Mouse (Mus musculus) hindbrain, embryonic 12.5 days (tissue): ENCODE data around the gene Pla2g4b. TPM values are rescaled to one million over a fixed set of nuclear protein-coding genes. Genes with fewer than 3 reads are reported as not detected.

ENCODE experiments used
- ATAC-seq: fragments of 200-750 bp; cut with Nextera tagmentation; 2 replicates; pipeline ENCODE4 v1.8.0; 2017; ENCODE audit warnings: moderate TSS enrichment; ENCODE audit not compliant: low FRiP score
- H3K27ac ChIP-seq: fragments of 300-500 bp; sonication (generic); 2 replicates; pipeline ENCODE4 v1.5.1; 2016; ENCODE audit warnings: mild to moderate bottlenecking
- H3K27me3 ChIP-seq: fragments of 300-500 bp; sonication (generic); 2 replicates; pipeline ENCODE4 v1.6.1; 2016; ENCODE audit warnings: mild to moderate bottlenecking
- H3K36me3 ChIP-seq: fragments of 300-500 bp; sonication (generic); 2 replicates; pipeline ENCODE4 v1.6.1; 2016; ENCODE audit warnings: mild to moderate bottlenecking
- H3K4me1 ChIP-seq: fragments of 300-500 bp; sonication (generic); 2 replicates; pipeline ENCODE4 v1.6.1; 2016
- H3K4me2 ChIP-seq: fragments of 300-500 bp; sonication (generic); replicated peaks from 2 replicates; pipeline ENCODE4 v1.6.1; 2016; ENCODE audit warnings: mild to moderate bottlenecking
- H3K4me3 ChIP-seq: fragments of 300-500 bp; sonication (generic); 2 replicates; pipeline ENCODE4 v1.5.1; 2016; ENCODE audit warnings: mild to moderate bottlenecking
- H3K9ac ChIP-seq: fragments of 300-500 bp; sonication (generic); 2 replicates; pipeline ENCODE4 v1.6.1; 2016; ENCODE audit warnings: mild to moderate bottlenecking, moderate library complexity
- H3K9me3 ChIP-seq: fragments of 300-500 bp; sonication (generic); replicated peaks from 2 replicates; pipeline ENCODE4 v1.6.1; 2016; ENCODE audit warnings: mild to moderate bottlenecking
- WGBS: fragments of 180-500 bp; shearing (Covaris S2); methylation state at CpG from one replicate; pipeline ENCODE4 v1.1.7; 2016; 5-methylcytosine and 5-hydroxymethylcytosine counted together
- polyA plus RNA-seq: library from polyadenylated mRNA; unstranded; fragments of >200 nt; fragmentation: Nextera tagmentation; extraction: Ambion mirVana; gene quantifications from 2 replicates; pipeline ENCODE4 v1.2.1, GENCODE M21; 2016

Gene Pla2g4b
- polyA plus RNA-seq, 1 experiment from 2014 or later: 6.3 TPM

DNA sequence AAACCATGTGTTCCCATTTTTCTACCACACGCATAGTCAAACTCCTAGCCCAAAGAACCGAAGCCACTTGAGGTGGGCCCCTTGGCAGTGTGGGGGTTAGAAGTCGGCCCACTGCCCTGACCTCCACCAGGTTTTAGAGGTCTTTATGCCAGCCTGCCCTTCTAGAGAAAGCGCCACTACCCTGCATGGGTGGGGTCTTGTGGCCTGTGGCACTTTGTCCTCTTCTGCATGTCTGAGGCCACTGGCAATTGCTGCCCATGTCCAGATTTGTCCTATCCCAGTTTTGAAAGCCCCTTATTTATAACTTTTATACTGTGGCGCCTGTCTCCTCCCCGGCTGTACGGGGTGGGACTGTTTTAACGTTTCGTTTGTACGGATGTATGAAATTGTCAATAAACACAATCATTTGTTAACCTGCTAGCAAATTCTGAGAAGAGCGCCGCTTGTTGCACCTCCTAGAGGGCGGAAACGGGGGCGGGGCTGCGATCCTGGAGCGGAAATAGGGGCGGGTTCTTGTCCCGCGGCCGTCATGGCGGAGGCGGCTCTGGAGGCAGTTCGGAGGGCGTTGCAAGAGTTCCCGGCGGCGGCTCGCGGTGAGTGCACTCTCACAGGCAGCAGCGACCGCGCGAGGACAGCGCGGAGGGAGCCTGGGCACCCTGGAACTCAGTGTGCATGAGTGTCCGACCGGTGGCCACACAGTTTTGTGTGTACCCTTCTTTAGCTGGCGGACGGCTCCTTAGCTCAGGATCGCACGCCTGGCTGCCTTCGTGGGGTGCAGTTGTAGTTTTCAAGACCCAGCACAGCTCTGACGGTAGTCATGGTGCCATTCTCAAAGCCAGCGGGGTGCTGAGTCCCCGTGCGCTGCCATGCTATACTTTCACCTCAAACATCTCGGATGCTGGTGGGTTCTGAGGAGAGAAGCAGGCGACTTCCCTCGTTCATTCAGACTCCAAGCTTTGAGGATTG, 6.0 kb upstream of the Pla2g4b start, which contains the start of the genes Jmjd7 and Gm28042:
Gene Jmjd7 (plus strand): TSS at position 500 of the 966 bp plus-strand sequence.
Gene Gm28042 (plus strand): TSS at position 510 of the 966 bp plus-strand sequence.
- WGBS: 6% methylated on average over 50 of the region's 50 CpGs
- Histone ChIP-seq H3K27ac (peak within 1 kb of the TSS; percentile 87), H3K4me3 (peak within 1 kb of the TSS; percentile 74), H3K9ac (peak within 1 kb of the TSS; percentile 90), H3K4me1 (peaks cover 14% of the 10 kb centered on the region), H3K4me2 (peak within 1 kb of the TSS; percentile 72), H3K27me3 (no peaks in the 10 kb centered on the region), H3K36me3 (peaks cover 58% of the 10 kb centered on the region), H3K9me3 (no peaks in the 10 kb centered on the region)
- peak; percentile 88 for ATAC-seq

DNA sequence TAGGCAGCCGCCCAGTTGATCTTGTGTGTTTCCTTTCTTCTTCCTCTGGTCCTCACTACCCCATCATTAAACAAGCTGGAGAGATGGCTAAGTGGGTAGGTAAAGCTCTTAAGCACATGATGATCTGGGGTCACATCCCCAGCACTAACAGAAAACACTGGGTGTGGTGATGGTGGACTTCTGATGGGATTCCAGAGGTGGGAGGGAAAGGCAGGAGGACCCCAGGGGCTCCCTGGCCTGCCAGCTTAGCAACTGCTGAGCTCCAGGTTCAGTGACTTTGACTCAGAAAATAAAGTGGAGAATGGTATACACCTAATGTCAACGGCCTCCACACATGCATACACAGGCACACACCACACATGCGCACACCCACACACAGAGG, 5.3 kb upstream of the Pla2g4b start:
- H3K4me3 ChIP-seq: peak overlapping the region; percentile 74
- H3K9me3 ChIP-seq: no peaks in the 10 kb centered on the region
- peak overlapping the region; percentile 90 for H3K9ac ChIP-seq
- peak overlapping the region; percentile 87 for H3K27ac ChIP-seq
- H3K27me3 ChIP-seq: no peaks in the 10 kb centered on the region
- H3K36me3 ChIP-seq: peaks cover 58% of the 10 kb centered on the region
- 53% methylated on average over 3 of the region's 3 CpGs for WGBS
- ATAC-seq: peak; percentile 33; the same call in 1 of the 2 replicates
- H3K4me2 ChIP-seq: peak overlapping the region; percentile 72
- peaks cover 14% of the 10 kb centered on the region for H3K4me1 ChIP-seq

GRCm38 (mm10) chr2:120030380-120030779, 2.8 kb upstream of the Pla2g4b start:
- H3K4me2 ChIP-seq: no peak overlapping the region
- peaks cover 57% of the 10 kb centered on the region for H3K36me3 ChIP-seq
- no peak overlapping the region for H3K9ac ChIP-seq
- peaks cover 14% of the 10 kb centered on the region for H3K4me1 ChIP-seq
- ATAC-seq: no peak
- WGBS: 94% methylated on average over 8 of the region's 8 CpGs
- no peaks in the 10 kb centered on the region for H3K27me3 ChIP-seq
- no peaks in the 10 kb centered on the region for H3K9me3 ChIP-seq
- no peak overlapping the region for H3K4me3 ChIP-seq
- no peak overlapping the region for H3K27ac ChIP-seq

DNA sequence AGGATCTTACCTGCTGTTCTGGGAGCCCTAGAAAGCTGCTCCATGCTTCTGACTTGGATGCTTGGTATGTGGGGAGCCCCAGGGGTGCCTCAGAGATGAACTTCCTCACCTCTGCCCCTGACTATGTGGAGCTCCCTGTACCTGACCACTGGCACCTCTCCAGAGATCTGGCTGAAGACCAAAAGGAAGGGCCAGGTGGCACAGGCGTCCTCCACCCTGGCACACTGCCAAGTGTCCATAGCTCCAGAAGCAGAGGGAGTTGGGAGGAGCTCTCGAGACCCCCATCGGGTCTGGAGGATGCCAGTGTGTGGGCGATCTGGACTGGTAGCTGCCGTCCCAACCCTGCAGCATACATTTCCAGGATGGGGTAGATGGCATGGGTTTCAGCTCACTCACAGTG, 509 bp downstream of the Pla2g4b start:
- Histone ChIP-seq H3K4me1 (no peaks in the 10 kb centered on the region; the same call in 1 of the 2 replicates), H3K4me2 (no peak overlapping the region), H3K9ac (no peak overlapping the region), H3K27ac (no peak overlapping the region), H3K36me3 (peaks cover 82% of the 10 kb centered on the region), H3K27me3 (no peaks in the 10 kb centered on the region), H3K9me3 (no peaks in the 10 kb centered on the region), H3K4me3 (no peak overlapping the region)
- 85% methylated on average over 5 of the region's 5 CpGs for WGBS
- ATAC-seq: no peak

GRCm38 (mm10) chr2:120037744-120038143, 4.5 kb downstream of the Pla2g4b start:
- Histone ChIP-seq H3K27ac (no peak overlapping the region), H3K9me3 (no peaks in the 10 kb centered on the region), H3K4me2 (no peak overlapping the region), H3K4me1 (no peaks in the 10 kb centered on the region), H3K9ac (no peak overlapping the region), H3K36me3 (peaks cover 92% of the 10 kb centered on the region), H3K4me3 (no peak overlapping the region), H3K27me3 (no peaks in the 10 kb centered on the region)
- 92% methylated on average over 9 of the region's 9 CpGs for WGBS
- no peak for ATAC-seq

DNA sequence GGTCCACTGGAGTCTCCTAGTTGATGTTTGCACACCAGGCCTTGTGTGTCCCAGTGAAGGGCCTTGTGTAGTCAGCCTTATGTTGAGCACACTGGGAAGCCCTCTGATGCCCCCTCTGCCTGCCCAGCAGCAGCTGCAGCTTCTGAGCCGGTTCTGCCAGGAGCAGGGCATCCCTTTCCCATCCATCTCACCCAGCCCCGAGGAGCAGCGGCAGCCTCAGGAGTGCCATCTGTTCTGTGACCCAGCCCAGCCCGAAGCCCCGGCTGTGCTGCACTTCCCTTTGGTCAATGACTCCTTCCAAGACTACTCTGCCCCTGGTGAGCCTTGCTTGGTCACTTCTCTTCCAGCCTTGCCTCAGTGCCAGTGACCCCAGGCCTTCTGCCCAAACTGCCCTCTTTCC, 7.8 kb downstream of the Pla2g4b start:
- H3K27ac ChIP-seq: no peak overlapping the region
- no peak overlapping the region for H3K4me2 ChIP-seq
- 95% methylated on average over 5 of the region's 5 CpGs for WGBS
- no peaks in the 10 kb centered on the region for H3K9me3 ChIP-seq
- no peak for ATAC-seq
- no peaks in the 10 kb centered on the region for H3K27me3 ChIP-seq
- H3K36me3 ChIP-seq: peaks cover 66% of the 10 kb centered on the region
- H3K4me3 ChIP-seq: no peak overlapping the region
- 0 out of 2 replicates have a peak, but pooled peaks cover 2% of the 10 kb centered on the region for H3K4me1 ChIP-seq
- no peak overlapping the region for H3K9ac ChIP-seq

- no peaks in the 10 kb centered on the region for H3K27me3 ChIP-seq
- H3K27ac ChIP-seq: no peak overlapping the region
- 0 out of 2 replicates have a peak, but pooled peaks cover 7% of the 10 kb centered on the region for H3K4me1 ChIP-seq
- H3K9me3 ChIP-seq: no peaks in the 10 kb centered on the region
- no peak overlapping the region for H3K4me3 ChIP-seq
- H3K36me3 ChIP-seq: peaks cover 34% of the 10 kb centered on the region
- no peak for ATAC-seq
- 53% methylated on average over 4 of the region's 4 CpGs for WGBS
- no peak overlapping the region for H3K9ac ChIP-seq
- no peak overlapping the region for H3K4me2 ChIP-seq
These were observed 10.9 kb downstream of the Pla2g4b start for GRCm38 (mm10) chr2:120044101-120044603.

DNA sequence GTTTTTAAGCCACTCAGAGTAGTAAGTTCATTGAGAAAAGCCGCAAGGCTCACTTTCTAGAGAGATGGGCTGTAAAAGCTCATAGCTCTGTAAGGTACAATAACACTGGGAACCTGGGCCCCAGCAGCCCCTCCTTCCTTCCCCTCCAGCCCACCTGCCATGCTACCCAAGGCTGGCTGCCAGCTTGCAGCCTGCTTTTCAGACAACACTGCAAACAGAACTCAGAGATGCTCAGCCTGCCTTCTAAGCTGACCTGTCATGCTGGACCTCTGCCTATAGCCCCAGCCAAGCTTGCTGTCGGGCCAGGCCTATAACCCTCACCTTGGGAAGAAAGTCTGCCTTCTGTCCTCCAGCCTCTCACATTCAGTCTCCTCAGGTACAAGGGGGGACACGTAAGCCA, 11.5 kb downstream of the Pla2g4b start:
- Histone ChIP-seq H3K4me1 (0 out of 2 replicates have a peak, but pooled peaks cover 7% of the 10 kb centered on the region), H3K4me3 (no peak overlapping the region), H3K4me2 (no peak overlapping the region), H3K36me3 (peaks cover 29% of the 10 kb centered on the region), H3K9me3 (no peaks in the 10 kb centered on the region), H3K9ac (no peak overlapping the region), H3K27ac (no peak overlapping the region), H3K27me3 (no peaks in the 10 kb centered on the region)
- WGBS: 92% methylated on average over 3 of the region's 3 CpGs
- no peak for ATAC-seq

DNA sequence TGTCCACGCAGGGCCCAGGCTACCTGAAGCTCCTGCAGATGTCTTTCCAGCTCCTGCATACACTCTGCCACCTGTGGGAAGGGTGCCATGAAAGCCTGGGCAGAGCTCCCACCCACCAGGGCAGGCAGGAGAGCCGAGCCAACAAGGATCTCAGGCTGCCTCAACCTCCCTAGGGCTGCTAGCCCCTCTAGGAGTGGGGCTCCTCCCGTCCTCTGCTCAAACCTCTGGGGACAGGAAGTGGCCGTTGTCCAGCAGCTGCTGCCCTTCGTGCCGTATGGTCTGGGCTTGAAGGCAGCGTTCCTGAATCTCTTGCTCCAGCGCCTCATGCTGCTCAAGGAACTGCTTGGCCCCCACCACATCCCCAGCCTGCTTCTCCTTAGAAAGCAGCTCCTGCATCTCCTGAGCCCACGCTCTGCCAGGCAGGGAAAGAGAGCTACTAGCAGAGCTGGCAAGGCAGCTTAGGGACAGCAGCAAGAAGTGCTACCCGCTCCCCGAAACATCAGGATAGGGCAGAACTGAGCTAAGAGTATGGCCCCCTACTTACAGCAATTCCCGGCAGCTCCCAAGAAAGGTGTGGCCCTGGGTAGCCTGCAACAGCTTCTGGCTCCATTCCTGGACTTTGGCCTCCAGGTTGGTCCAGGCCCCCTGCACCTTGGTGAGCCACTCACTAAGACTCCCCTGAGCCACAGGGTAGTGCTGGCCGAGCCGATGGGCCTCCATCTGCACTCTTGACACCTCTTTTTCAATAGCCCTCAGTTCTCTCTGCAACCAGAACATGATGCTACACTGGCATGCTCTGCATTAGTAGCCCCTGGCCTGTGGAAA, 13.5 kb downstream of the Pla2g4b start:
- H3K9ac ChIP-seq: 0 out of 2 replicates have a peak overlapping the region, but pooled peaks have one; percentile 18
- H3K27me3 ChIP-seq: no peaks in the 10 kb centered on the region
- ATAC-seq: no peak
- H3K4me2 ChIP-seq: no peak overlapping the region
- H3K36me3 ChIP-seq: peaks cover 9% of the 10 kb centered on the region
- 0 out of 2 replicates have a peak, but pooled peaks cover 7% of the 10 kb centered on the region for H3K4me1 ChIP-seq
- no peak overlapping the region for H3K4me3 ChIP-seq
- 63% methylated on average over 14 of the region's 14 CpGs for WGBS
- no peaks in the 10 kb centered on the region for H3K9me3 ChIP-seq
- H3K27ac ChIP-seq: no peak overlapping the region

DNA sequence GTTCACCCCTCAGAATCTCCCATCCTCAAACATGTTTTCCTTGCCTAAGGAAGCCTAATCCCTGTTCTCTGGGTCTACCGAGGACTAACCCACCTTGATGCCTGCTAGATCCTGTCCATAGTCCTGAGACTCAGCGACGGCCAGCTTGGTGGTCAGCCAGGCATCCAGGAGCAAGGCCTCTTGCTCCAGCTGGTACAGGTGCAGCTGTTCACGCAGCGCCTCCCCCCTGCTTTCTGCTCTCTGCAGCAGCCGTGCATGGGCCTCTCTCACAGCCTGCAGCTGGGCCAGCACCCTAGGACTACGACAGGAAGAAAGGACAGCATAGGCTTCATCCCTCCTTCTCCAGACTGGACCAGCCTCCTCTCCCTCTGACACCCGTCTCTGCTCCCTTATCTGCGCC, 15.0 kb downstream of the Pla2g4b start:
- H3K36me3 ChIP-seq: no peaks in the 10 kb centered on the region
- 0 out of 2 replicates have a peak, but pooled peaks cover 7% of the 10 kb centered on the region for H3K4me1 ChIP-seq
- no peak overlapping the region for H3K27ac ChIP-seq
- 77% methylated on average over 9 of the region's 9 CpGs for WGBS
- H3K27me3 ChIP-seq: no peaks in the 10 kb centered on the region
- H3K9me3 ChIP-seq: no peaks in the 10 kb centered on the region
- no peak overlapping the region for H3K9ac ChIP-seq
- no peak for ATAC-seq
- no peak overlapping the region for H3K4me2 ChIP-seq
- H3K4me3 ChIP-seq: no peak overlapping the region

DNA sequence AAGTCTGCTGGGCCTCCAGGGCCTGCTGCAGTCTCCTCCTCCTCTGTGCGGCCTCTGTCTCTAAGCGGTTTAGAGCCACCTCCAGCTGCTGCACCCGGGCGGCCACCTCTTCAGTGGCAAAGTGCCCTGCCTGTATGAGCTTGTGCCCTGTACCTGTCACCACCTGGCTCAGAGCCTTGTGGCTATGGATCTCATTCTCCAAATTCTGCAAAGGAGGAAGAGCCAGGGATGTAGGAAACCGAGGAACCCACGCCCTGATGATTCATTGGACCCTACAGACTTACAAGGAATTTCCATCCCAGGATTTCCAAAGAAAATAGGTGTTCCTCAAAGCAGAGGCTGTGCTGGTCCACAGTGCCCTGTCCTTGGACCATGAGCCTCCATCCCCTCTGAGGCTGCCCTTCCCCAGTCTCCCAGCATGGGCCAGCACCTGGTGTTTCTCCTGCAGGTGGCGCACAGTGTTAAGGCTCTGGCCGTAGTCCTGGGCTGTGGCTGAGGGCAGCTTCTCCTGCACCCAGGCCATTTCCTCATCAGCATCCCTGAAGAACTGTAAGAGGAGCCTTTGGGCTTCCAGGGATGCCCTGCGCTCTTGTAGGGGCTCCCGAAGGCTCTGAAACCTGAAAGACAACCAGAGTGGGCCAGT, 16.5 kb downstream of the Pla2g4b start:
- H3K4me2 ChIP-seq: no peak overlapping the region
- H3K27me3 ChIP-seq: no peaks in the 10 kb centered on the region
- H3K4me3 ChIP-seq: no peak overlapping the region
- WGBS: 61% methylated on average over 10 of the region's 10 CpGs
- H3K9ac ChIP-seq: no peak overlapping the region
- H3K27ac ChIP-seq: no peak overlapping the region
- no peak for ATAC-seq
- no peaks in the 10 kb centered on the region for H3K36me3 ChIP-seq
- 0 out of 2 replicates have a peak, but pooled peaks cover 5% of the 10 kb centered on the region for H3K4me1 ChIP-seq
- H3K9me3 ChIP-seq: no peaks in the 10 kb centered on the region
